Comparison of ENCODE assay signal across 9 mouse cellular contexts in genomic region chr13:81709805-81710204, GRCm38 (mm10). TPM values are rescaled to one million over a fixed set of nuclear protein-coding genes. Genes with fewer than 3 reads are reported as not detected.
A peak's percentile ranks its signal among the peaks of the same experiment; 100 is the strongest.
DNase-seq lines count a peak whose midpoint lies in the region; ATAC-seq and TF ChIP-seq lines count a peak whose summit lies in the region.
"Had no signal": no experiment of that assay in that cellular context is flagged by ENCODE, and none has a peak within 500 bp of the region (broad histone marks: within the 10 kb centered on the region; RNA-seq: fewer than 3 reads in every experiment).

No protein-coding gene starts in this region.

- H3K4me1 ChIP-seq in hindbrain, embryonic 11.5 days (replicated peaks; ENCODE audit: control insufficient read depth, insufficient read depth, low read length), result 0 out of 2 replicates have a peak, but pooled peaks cover 2% of the 10 kb centered on the region

- H3K27me3 ChIP-seq in C2C12 (ENCODE audit: control insufficient read depth, insufficient read depth, insufficient read length), result no peaks in the 10 kb centered on the region
- H3K27me3 ChIP-seq in hindbrain, embryonic 11.5 days (ENCODE audit: control insufficient read depth, insufficient read depth, low read length), result no peaks in the 10 kb centered on the region

- no peak overlapping the region for H3K9ac ChIP-seq in hindbrain, embryonic 11.5 days (ENCODE audit: low read depth, low read length)

- no peaks in the 10 kb centered on the region for H3K9me3 ChIP-seq in hindbrain, embryonic 11.5 days (ENCODE audit: control insufficient read depth, low read length)

- peaks cover 43% of the 10 kb centered on the region for H3K79me3 ChIP-seq in C2C12 (ENCODE audit: low read depth)

- TF ChIP-seq CTCF in gastrocnemius, adult 2 months (IDR thresholded peaks at IDR 0.05), result no peak
- no peak for TF ChIP-seq CTCF in C2C12 (IDR thresholded peaks at IDR 0.05; ENCODE audit: control insufficient read depth, insufficient read depth, insufficient read length)

- H3K36me3 ChIP-seq in C2C12 (ENCODE audit: control insufficient read depth, insufficient read depth) (no peaks in the 10 kb centered on the region), macrophage (ENCODE audit: inconsistent target) (no peaks in the 10 kb centered on the region)
- no peaks in the 10 kb centered on the region for H3K36me3 ChIP-seq in hindbrain, embryonic 11.5 days (ENCODE audit: control insufficient read depth, insufficient read depth, low read length)

- WGBS in hindbrain, embryonic 11.5 days, result 51% methylated on average over 4 of the region's 4 CpGs
- 38% methylated on average over 4 of the region's 4 CpGs for WGBS in macrophage (ENCODE audit: missing documents)

- peaks cover 67% of the 10 kb centered on the region for H3K79me2 ChIP-seq in C2C12 (ENCODE audit: control insufficient read depth, insufficient read depth)
- no peaks in the 10 kb centered on the region; the same call in 1 of the 2 replicates for H3K79me2 ChIP-seq in macrophage (ENCODE audit: inconsistent target)

- H3K4me3 ChIP-seq in gastrocnemius, adult 2 months, result peak overlapping the region; percentile 98
- H3K4me3 ChIP-seq in C2C12 (ENCODE audit: insufficient read depth, poor library complexity, severe bottlenecking) (peak overlapping the region; percentile 59), macrophage (ENCODE audit: inconsistent target) (peak overlapping the region; percentile 80)
- peak overlapping the region; percentile 83; the same call in 1 of the 2 replicates for H3K4me3 ChIP-seq in hindbrain, embryonic 11.5 days (ENCODE audit: low read depth, low read length)

- DNase-seq in gastrocnemius, adult 2 months, result no peak
- DNase-seq in gastrocnemius, adult 18-20 months (ENCODE audit: low spot score), result no peak
- no peak for DNase-seq in hindbrain, embryonic 11.5 days (ENCODE audit: low spot score)
- no peak for DNase-seq in thymus, adult 18-20 months
- DNase-seq in left cerebral cortex, adult 8-10 months (ENCODE audit: low spot score in 2 of 2), result no peak
- DNase-seq in left cerebral cortex, postnatal 25 days (ENCODE audit: low spot score in 2 of 2), result no peak

- H3K4me2 ChIP-seq in hindbrain, embryonic 11.5 days (replicated peaks; ENCODE audit: low read depth, low read length), result peak overlapping the region; percentile 93

- no peak overlapping the region for H3K27ac ChIP-seq in gastrocnemius, adult 2 months
- H3K27ac ChIP-seq in hindbrain, embryonic 11.5 days (ENCODE audit: low read depth, low read length), result no peak overlapping the region
- H3K27ac ChIP-seq in macrophage, result no peak overlapping the region

- intact Hi-C loops in gastrocnemius, adult 2 months (cut with DNase I), result loop anchor here (5.0 kb wide), 1 partner anchor 53 kb away; the partner anchor contains the start of gene Lysmd3
- intact Hi-C loops in left cerebral cortex, postnatal 25 days (cut with DNase I), result no loop called here

- ATAC-seq in hindbrain, embryonic 11.5 days (ENCODE audit: low FRiP score), result no peak
- ATAC-seq: inflammation-experienced regulatory T-cells, adult 6 months had no signal

- H3ac ChIP-seq in C2C12 (ENCODE audit: control insufficient read depth, insufficient read length, low read depth), result peak overlapping the region; percentile 52

TF ChIP-seq in C2C12, 6 proteins besides CTCF, POLR2A, EP300 and RAD21:
- TF ChIP-seq MYOG (IDR thresholded peaks at IDR 0.05; ENCODE audit: control insufficient read depth, extremely low read depth, insufficient read length), result no peak
- TF ChIP-seq USF1 (IDR thresholded peaks at IDR 0.05; ENCODE audit: low read depth), result no peak
- TF ChIP-seq MYOD1 (IDR thresholded peaks at IDR 0.05; ENCODE audit: control insufficient read depth, insufficient read length, low read depth), result no peak
- TF ChIP-seq MAX (IDR thresholded peaks at IDR 0.05), result no peak

RNA-seq across cellular contexts. Expression of gene Polr3g, which starts 1.0 kb away (rescaled TPM):
- total RNA-seq in gastrocnemius, adult 2 months (2021), result 1 to 10 TPM; 1.3 to 2.2 TPM
- 1 to 10 TPM; 1.5 to 1.8 TPM for total RNA-seq in gastrocnemius, adult 18-20 months (2021)
- polyA plus RNA-seq in C2C12 (2012; fragmentation: generic; extraction: Trizol) (17.3 TPM), macrophage (2018) (3.6 to 12.2 TPM (median 8.5 TPM) in 3 replicates)
- 10.7 and 12.8 TPM in 2 replicates for polyA plus RNA-seq in hindbrain, embryonic 11.5 days (2014; fragmentation: Nextera tagmentation; extraction: Ambion mirVana)
- 10 to 100 TPM in 1 of 26 experiments, 1 to 10 TPM in 18, under 1 TPM in 6, not detected in 1; 0.25 to 11.1 (median 2.9) TPM for total RNA-seq in macrophage (2018; cell fraction: chromatin; rRNA removed)
- total RNA-seq in macrophage (2018; cell fraction: cytosol; rRNA removed), result 1 to 10 TPM; 1.2 to 7.2 (median 3.0) TPM
- 10 to 100 TPM in 1 of 26 experiments, 1 to 10 TPM in 21, under 1 TPM in 4; 0.51 to 11.6 (median 2.7) TPM for total RNA-seq in macrophage (2018; cell fraction: nucleus; rRNA removed)
- total RNA-seq in left cerebral cortex, adult 8-10 months (2022), result 1 to 10 TPM; 3.2 to 6.2 (median 5.1) TPM
- total RNA-seq in left cerebral cortex, postnatal 25 days (2021), result 1 to 10 TPM; 3.6 to 4.0 TPM

RNA-seq across cellular contexts. Expression of gene Mblac2, which starts 1.3 kb away (rescaled TPM):
- total RNA-seq in gastrocnemius, adult 2 months (2021), result 1 to 10 TPM; 1.6 to 2.0 TPM
- total RNA-seq in gastrocnemius, adult 18-20 months (2021), result 1 to 10 TPM; 1.7 to 1.8 TPM
- polyA plus RNA-seq in C2C12 (2012; fragmentation: generic; extraction: Trizol), result 1.2 TPM
- polyA plus RNA-seq in hindbrain, embryonic 11.5 days (2014; fragmentation: Nextera tagmentation; extraction: Ambion mirVana), result 8.7 and 8.8 TPM in 2 replicates
- 1 to 10 TPM in 19 of 26 experiments, under 1 TPM in 6, not detected in 1; 0.27 to 9.7 (median 3.7) TPM for total RNA-seq in macrophage (2018; cell fraction: chromatin; rRNA removed)
- total RNA-seq in macrophage (2018; cell fraction: cytosol; rRNA removed), result 1 to 10 TPM; 1.3 to 6.7 (median 4.3) TPM
- total RNA-seq in macrophage (2018; cell fraction: nucleus; rRNA removed), result 10 to 100 TPM in 3 of 26 experiments, 1 to 10 TPM in 21, under 1 TPM in 2; 0.79 to 12.0 (median 3.6) TPM
- 4.7 to 8.1 TPM (median 5.0 TPM) in 3 replicates for polyA plus RNA-seq in macrophage (2018)
- 10 to 100 TPM; 19.8 to 21.8 (median 21.3) TPM for total RNA-seq in left cerebral cortex, adult 8-10 months (2022)
- total RNA-seq in left cerebral cortex, postnatal 25 days (2021), result 10 to 100 TPM; 22.7 to 24.6 TPM

RNA-seq across cellular contexts. Expression of gene Lysmd3, which starts 52.3 kb away (rescaled TPM):
- 1 to 10 TPM; 7.9 to 9.2 TPM for total RNA-seq in gastrocnemius, adult 2 months (2021)
- 1 to 10 TPM; 5.1 to 5.6 TPM for total RNA-seq in gastrocnemius, adult 18-20 months (2021)
- polyA plus RNA-seq in C2C12 (2012; fragmentation: generic; extraction: Trizol) (4.9 TPM), macrophage (2018) (8.4 to 14.0 TPM (median 9.2 TPM) in 3 replicates)
- 33.5 and 33.6 TPM in 2 replicates for polyA plus RNA-seq in hindbrain, embryonic 11.5 days (2014; fragmentation: Nextera tagmentation; extraction: Ambion mirVana)
- 10 to 100 TPM in 11 of 26 experiments, 1 to 10 TPM in 15; 1.3 to 18.4 (median 8.4) TPM for total RNA-seq in macrophage (2018; cell fraction: chromatin; rRNA removed)
- 10 to 100 TPM in 24 of 26 experiments, 1 to 10 TPM in 2; 8.2 to 20.1 (median 13.6) TPM for total RNA-seq in macrophage (2018; cell fraction: cytosol; rRNA removed)
- 10 to 100 TPM in 17 of 26 experiments, 1 to 10 TPM in 9; 3.0 to 33.3 (median 12.2) TPM for total RNA-seq in macrophage (2018; cell fraction: nucleus; rRNA removed)
- total RNA-seq in left cerebral cortex, adult 8-10 months (2022), result 10 to 100 TPM in 3 of 4 experiments, 1 to 10 TPM in 1; 8.2 to 14.3 (median 11.2) TPM
- total RNA-seq in left cerebral cortex, postnatal 25 days (2021), result 10 to 100 TPM in 1 of 2 experiments, 1 to 10 TPM in 1; 9.4 to 10.6 TPM

Comparison
In these comparisons a context has a peak if more than half of its experiments do, and no peak if none do; other contexts are left out.
1. RNA of gene Mblac2, which starts 1.3 kb away (total RNA-seq): 22.7 to 24.6 TPM in left cerebral cortex, postnatal 25 days and 19.8 to 21.8 TPM in left cerebral cortex, adult 8-10 months; 1.6 to 2.0 TPM in gastrocnemius, adult 2 months and 1.7 to 1.8 TPM in gastrocnemius, adult 18-20 months; every median in the first group is over 4 times any median in the second.
2. Peak in every context shown above with its lines, with median percentiles within 50 percentile points of each other: H3K4me3 ChIP-seq.